Mouse (Mus musculus) forebrain, embryonic 11.5 days (tissue): ENCODE measurements at regions not wholly inside any gene's neighbourhood (a gene's known extent, or its start where the extent isn't known, plus 50 kb on each side); places are given as distances from the start of the nearest gene placed in this dataset.

Experiments
- ATAC-seq: fragments of 200-750 bp; cut with Nextera tagmentation; replicated peaks from 2 replicates; pipeline ENCODE4 v1.8.0; 2017; ENCODE audit warnings: moderate TSS enrichment; ENCODE audit not compliant: low FRiP score
- DNase-seq: peaks from one replicate; pipeline ENCODE4 v3.0.0-alpha.2; 2017; ENCODE audit warnings: low spot score
- H3K27ac ChIP-seq: fragments of 300-500 bp; sonication (generic); 2 replicates; pipeline ENCODE4 v1.5.1; 2014; ENCODE audit warnings: low read depth, low read length
- H3K27me3 ChIP-seq: fragments of 300-500 bp; sonication (generic); 2 replicates; pipeline ENCODE4 v1.6.1; 2014; ENCODE audit warnings: mild to moderate bottlenecking, low read length, mixed read lengths; ENCODE audit not compliant: control insufficient read depth, insufficient read depth
- H3K36me3 ChIP-seq: fragments of 300-500 bp; sonication (generic); 2 replicates; pipeline ENCODE4 v1.6.1; 2014; ENCODE audit warnings: mild to moderate bottlenecking, low read length, moderate library complexity, mixed read lengths; ENCODE audit not compliant: control insufficient read depth, insufficient read depth
- H3K4me1 ChIP-seq: fragments of 300-500 bp; sonication (generic); replicated peaks from 2 replicates; pipeline ENCODE4 v1.6.1; 2014; ENCODE audit warnings: low read length, mixed read lengths; ENCODE audit not compliant: control insufficient read depth, insufficient read depth
- H3K4me2 ChIP-seq: fragments of 300-500 bp; sonication (generic); 2 replicates; pipeline ENCODE4 v1.6.1; 2014; ENCODE audit warnings: low read depth, mild to moderate bottlenecking, low read length, moderate library complexity, mixed read lengths; ENCODE audit not compliant: severe bottlenecking
- H3K4me3 ChIP-seq: fragments of 300-500 bp; sonication (generic); 2 replicates; pipeline ENCODE4 v1.5.1; 2014; ENCODE audit warnings: low read depth, low read length
- H3K9ac ChIP-seq: fragments of 300-500 bp; sonication (generic); 2 replicates; pipeline ENCODE4 v1.6.1; 2014; ENCODE audit warnings: low read length
- H3K9me3 ChIP-seq: fragments of 300-500 bp; sonication (generic); 2 replicates; pipeline ENCODE4 v1.6.1; 2016; ENCODE audit warnings: low read length, mixed read lengths; ENCODE audit not compliant: control insufficient read depth
- WGBS: fragments of 180-500 bp; shearing (Covaris S2); extraction: QIAGEN DNeasy Blood & Tissue Kit; methylation state at CpG from one replicate; pipeline ENCODE4 v1.1.7; 2014; 5-methylcytosine and 5-hydroxymethylcytosine counted together

DNA sequence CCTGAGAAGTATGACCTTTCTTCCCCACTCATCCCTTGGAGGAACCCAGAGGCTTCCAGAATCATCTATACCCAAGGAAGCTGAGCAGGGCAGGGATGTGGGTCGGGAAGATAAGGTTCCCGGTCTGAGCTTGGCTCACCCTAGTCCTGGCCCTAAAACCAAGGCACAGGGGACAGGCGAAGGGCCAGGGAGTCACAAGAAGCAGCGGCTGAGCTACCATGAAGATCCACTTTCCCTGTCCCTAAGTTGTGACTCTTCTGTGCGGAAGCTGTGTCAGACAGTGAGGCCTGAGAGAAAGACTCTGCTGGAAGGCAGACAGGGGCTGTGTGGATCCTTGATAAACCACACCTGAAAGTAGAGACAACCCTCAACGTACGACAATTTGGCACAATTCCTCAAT is 64.1 kb upstream of the Runx3 start:
- 92% methylated on average over 7 of the region's 7 CpGs for WGBS
- no peak overlapping the region for H3K27ac ChIP-seq
- H3K36me3 ChIP-seq: no peaks in the 10 kb centered on the region
- H3K4me3 ChIP-seq: no peak overlapping the region
- peaks cover 2% of the 10 kb centered on the region; the same call in 1 of the 2 replicates for H3K9me3 ChIP-seq
- H3K4me2 ChIP-seq: no peak overlapping the region
- H3K27me3 ChIP-seq: no peaks in the 10 kb centered on the region
- ATAC-seq (no peak), DNase-seq (no peak)
- H3K9ac ChIP-seq: no peak overlapping the region
- no peaks in the 10 kb centered on the region for H3K4me1 ChIP-seq

- Histone ChIP-seq H3K9ac (no peak overlapping the region), H3K36me3 (no peaks in the 10 kb centered on the region), H3K4me3 (no peak overlapping the region), H3K4me1 (no peaks in the 10 kb centered on the region), H3K9me3 (peaks cover 2% of the 10 kb centered on the region; the same call in 1 of the 2 replicates), H3K27me3 (no peaks in the 10 kb centered on the region), H3K27ac (no peak overlapping the region), H3K4me2 (no peak overlapping the region)
- WGBS: 92% methylated on average over 11 of the region's 11 CpGs
- no peak for ATAC-seq
- no peak for DNase-seq
Observed at GRCm38 (mm10) chr4:135057286-135057685, 63.2 kb upstream of the Runx3 start.

DNA sequence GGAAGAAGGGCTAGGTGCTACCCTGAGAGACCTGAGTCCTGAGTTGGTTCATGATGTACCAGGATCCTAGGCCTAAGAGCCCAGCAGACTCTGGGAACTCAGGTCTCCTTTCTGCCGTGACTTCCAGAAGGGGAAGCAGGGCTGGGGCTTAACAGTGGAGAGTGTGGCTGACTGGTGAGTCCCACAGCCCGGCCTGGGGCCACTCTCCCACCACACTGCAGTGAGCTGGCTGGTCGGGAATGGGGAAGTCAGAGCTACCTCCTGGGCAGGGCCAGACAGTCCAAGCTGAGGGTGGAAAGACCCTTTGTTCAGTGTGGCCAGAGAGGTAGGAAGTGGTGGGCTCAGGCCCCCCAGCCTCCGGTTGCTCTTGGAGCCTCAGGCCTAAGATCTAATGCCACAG is 61.6 kb upstream of the Runx3 start:
- Histone ChIP-seq H3K27ac (no peak overlapping the region), H3K9me3 (no peaks in the 10 kb centered on the region), H3K9ac (no peak overlapping the region), H3K4me1 (no peaks in the 10 kb centered on the region), H3K4me3 (no peak overlapping the region), H3K27me3 (no peaks in the 10 kb centered on the region), H3K36me3 (no peaks in the 10 kb centered on the region), H3K4me2 (no peak overlapping the region)
- ATAC-seq (no peak), DNase-seq (no peak)
- WGBS: 81% methylated on average over 4 of the region's 4 CpGs

DNA sequence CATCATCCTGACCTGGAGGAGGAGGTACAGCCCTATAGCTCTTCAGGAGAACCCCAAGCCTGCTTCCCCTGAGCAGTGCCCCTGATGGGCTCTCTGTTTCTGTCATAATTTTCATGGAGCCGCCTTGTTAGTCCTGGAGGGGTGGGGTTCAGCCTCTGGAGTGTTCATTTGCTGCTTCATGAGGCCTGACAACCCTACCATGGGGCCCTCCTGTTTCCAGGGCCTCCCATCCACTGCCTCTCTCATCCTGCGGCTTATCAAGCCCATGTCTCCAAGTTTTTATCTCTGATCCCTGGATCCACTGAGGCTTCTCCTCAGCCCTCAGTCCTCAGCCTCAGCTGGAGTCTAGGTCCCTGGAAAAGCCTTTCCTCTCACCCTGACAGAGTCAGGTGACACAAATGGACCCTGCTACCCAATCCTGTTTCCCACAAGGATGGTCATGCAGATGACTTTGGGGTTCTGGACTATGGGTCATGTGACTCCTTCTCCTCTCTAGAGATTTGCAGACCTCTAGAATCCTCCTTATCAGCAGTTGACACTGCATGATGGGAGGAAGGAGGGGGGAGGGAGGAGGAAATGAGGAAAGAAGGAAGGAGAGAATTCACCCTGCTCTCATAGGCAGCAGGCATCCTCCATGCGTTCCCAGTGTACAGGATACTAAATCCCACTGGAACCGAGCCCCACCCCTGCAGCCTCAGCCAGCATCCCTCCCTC is 59.3 kb upstream of the Runx3 start:
- WGBS: 64% methylated on average over 4 of the region's 4 CpGs
- ATAC-seq (no peak), DNase-seq (no peak)
- H3K4me2 ChIP-seq: no peak overlapping the region
- H3K27ac ChIP-seq: no peak overlapping the region
- H3K4me1 ChIP-seq: no peaks in the 10 kb centered on the region
- no peaks in the 10 kb centered on the region for H3K27me3 ChIP-seq
- no peak overlapping the region for H3K9ac ChIP-seq
- H3K4me3 ChIP-seq: no peak overlapping the region
- H3K36me3 ChIP-seq: no peaks in the 10 kb centered on the region
- no peaks in the 10 kb centered on the region for H3K9me3 ChIP-seq

DNA sequence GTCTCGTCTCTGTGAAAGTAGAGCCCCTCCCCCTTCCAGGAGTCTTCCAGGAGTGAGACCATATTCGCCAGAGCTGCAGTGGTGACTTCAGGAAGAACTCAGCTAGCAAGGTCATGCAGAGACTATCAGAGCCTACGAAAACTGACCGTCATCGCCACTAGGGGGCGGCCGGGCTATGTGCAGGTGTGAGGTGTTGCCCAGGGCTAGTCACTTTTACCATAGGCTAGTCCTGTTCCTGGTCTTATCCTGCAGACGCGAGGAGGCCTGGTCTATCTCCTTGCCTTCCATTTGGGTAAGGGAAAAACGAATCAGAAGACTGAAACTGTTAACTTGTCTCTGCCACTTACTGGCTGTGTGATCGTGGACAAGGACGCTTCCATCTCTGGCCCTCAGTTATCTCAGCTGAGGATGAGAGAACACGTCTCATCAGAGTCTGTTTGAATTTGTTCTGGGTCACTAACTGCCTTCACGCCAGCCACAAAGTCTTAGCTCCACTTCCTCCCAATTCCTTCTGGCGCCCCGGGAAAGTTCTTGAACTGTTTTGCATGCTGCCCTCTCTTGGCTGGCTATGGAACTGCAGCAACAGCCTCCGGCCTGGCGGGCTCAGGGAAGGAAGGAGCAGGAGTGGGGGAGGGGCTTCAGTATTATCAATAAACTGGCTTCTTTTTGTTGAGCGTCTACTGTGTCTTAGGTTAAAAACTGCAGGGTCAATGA is 53.5 kb upstream of the Runx3 start:
- Histone ChIP-seq H3K9ac (no peak overlapping the region; the same call in 1 of the 2 replicates), H3K4me1 (no peaks in the 10 kb centered on the region), H3K9me3 (no peaks in the 10 kb centered on the region), H3K27ac (no peak overlapping the region), H3K36me3 (no peaks in the 10 kb centered on the region), H3K4me2 (peak overlapping the region; percentile 27; the same call in 1 of the 2 replicates), H3K27me3 (no peaks in the 10 kb centered on the region), H3K4me3 (no peak overlapping the region)
- WGBS: 10% methylated on average over 19 of the region's 19 CpGs
- ATAC-seq: no peak
- DNase-seq: peak; percentile 91

GRCm38 (mm10) chr4:135067805-135068204 is 52.6 kb upstream of the Runx3 start:
- H3K27me3 ChIP-seq: no peaks in the 10 kb centered on the region
- no peak overlapping the region for H3K4me2 ChIP-seq
- ATAC-seq (no peak), DNase-seq (no peak)
- WGBS: 76% methylated on average over 7 of the region's 7 CpGs
- no peak overlapping the region for H3K27ac ChIP-seq
- no peaks in the 10 kb centered on the region for H3K9me3 ChIP-seq
- H3K9ac ChIP-seq: no peak overlapping the region
- H3K4me3 ChIP-seq: no peak overlapping the region
- H3K4me1 ChIP-seq: no peaks in the 10 kb centered on the region
- no peaks in the 10 kb centered on the region for H3K36me3 ChIP-seq

- ATAC-seq (no peak), DNase-seq (no peak)
- no peaks in the 10 kb centered on the region for H3K9me3 ChIP-seq
- H3K4me1 ChIP-seq: no peaks in the 10 kb centered on the region
- WGBS: 77% methylated on average over 18 of the region's 18 CpGs
- no peak overlapping the region for H3K9ac ChIP-seq
- no peak overlapping the region for H3K27ac ChIP-seq
- H3K4me3 ChIP-seq: no peak overlapping the region
- no peaks in the 10 kb centered on the region for H3K36me3 ChIP-seq
- no peaks in the 10 kb centered on the region for H3K27me3 ChIP-seq
- H3K4me2 ChIP-seq: no peak overlapping the region
Observed at GRCm38 (mm10) chr4:135069818-135070217, 50.6 kb upstream of the Runx3 start.
